Mouse (Mus musculus) ES-Bruce4 (cell line): ENCODE results near the gene Numb.

Experiments used
- CTCF ChIP-seq: IDR thresholded peaks from one replicate; pipeline ENCODE4 v1.8.1; 2011; ENCODE audit warnings: low read depth, low read length
- EP300 ChIP-seq: IDR thresholded peaks from 2 replicates; pipeline ENCODE4 v1.6.1; 2011; ENCODE audit warnings: low read depth, low read length; ENCODE audit not compliant: insufficient read depth
- POLR2A ChIP-seq: IDR thresholded peaks from one replicate; pipeline ENCODE4 v1.8.1; 2011; ENCODE audit warnings: low read length; ENCODE audit not compliant: insufficient read depth

- no peak for TF ChIP-seq POLR2A
- no peak for TF ChIP-seq CTCF
- TF ChIP-seq EP300 = no peak
Observed at GRCm38 (mm10) chr12:83941938-83942337, 20.2 kb upstream of the Numb start.
